Mouse (Mus musculus) E14TG2a.4 (cell line): ENCODE data around the gene Ctse.
A peak's percentile ranks its signal among the peaks of the same experiment; 100 is the strongest.

Experiments
- CTCF ChIP-seq: conservative IDR thresholded peaks from 2 replicates; pipeline ENCODE4 v1.5.1; 2014; ENCODE audit warnings: low read length
- NANOG ChIP-seq: IDR thresholded peaks from 2 replicates; pipeline ENCODE4 v1.6.1; 2014; ENCODE audit warnings: borderline replicate concordance, low read length, mixed read lengths

- TF ChIP-seq CTCF: peak; percentile 51
- no peak for TF ChIP-seq NANOG
These were observed 76.6 kb downstream of the Ctse start for GRCm38 (mm10) chr1:131714388-131715337.
